Mouse (Mus musculus) spleen, adult 2 months (tissue): ENCODE measurements at regions not wholly inside any gene's neighbourhood (a gene's known extent, or its start where the extent isn't known, plus 50 kb on each side); places are given as distances from the start of the nearest gene placed in this dataset.

Source experiments
- DNase-seq, 2 experiments: peaks; one replicate each; pipeline versions ENCODE4 v3.0.0 to v3.0.0-alpha.2; 2012 to 2021; ENCODE audit warnings: low spot score in 2 of 2, low read depth in 1 of 2
- H3K27ac ChIP-seq: fragments of 200-500 bp; 2 replicates; pipeline ENCODE4 v1.5.1; 2012; ENCODE audit warnings: low read length, inconsistent platforms; ENCODE audit not compliant: insufficient read depth
- H3K27me3 ChIP-seq: fragments of 200-500 bp; 2 replicates; pipeline ENCODE4 v1.6.1; 2012; ENCODE audit warnings: mild to moderate bottlenecking, moderate library complexity, low read length, inconsistent platforms; ENCODE audit not compliant: control insufficient read depth, insufficient read depth
- H3K36me3 ChIP-seq: fragments of 200-500 bp; 2 replicates; pipeline ENCODE4 v1.6.1; 2012; ENCODE audit warnings: mild to moderate bottlenecking, low read length, inconsistent platforms; ENCODE audit not compliant: control insufficient read depth, insufficient read depth
- H3K4me1 ChIP-seq: fragments of 200-500 bp; 2 replicates; pipeline ENCODE4 v1.6.1; 2011; ENCODE audit warnings: inconsistent platforms; ENCODE audit not compliant: control insufficient read depth, insufficient read depth, insufficient read length
- H3K4me3 ChIP-seq: fragments of 200-500 bp; 2 replicates; pipeline ENCODE4 v1.5.1; 2011; ENCODE audit warnings: mild to moderate bottlenecking, inconsistent platforms; ENCODE audit not compliant: insufficient read depth, insufficient read length; ENCODE audit errors: extremely low read depth
- CTCF ChIP-seq: fragments of 200-500 bp; IDR thresholded peaks from 2 replicates; pipeline ENCODE4 v1.5.1; 2011; ENCODE audit warnings: mild to moderate bottlenecking, inconsistent platforms; ENCODE audit not compliant: insufficient read depth, insufficient read length, insufficient replicate concordance; ENCODE audit errors: extremely low read depth
- POLR2A ChIP-seq: fragments of 200-500 bp; IDR thresholded peaks from 2 replicates; pipeline ENCODE4 v1.6.1; 2011; ENCODE audit warnings: low read depth, low read length, inconsistent platforms
- WGBS: fragments of 180-500 bp; shearing (Covaris S2); methylation state at CpG from one replicate; pipeline ENCODE4 v1.1.7; 2018; 5-methylcytosine and 5-hydroxymethylcytosine counted together

DNA sequence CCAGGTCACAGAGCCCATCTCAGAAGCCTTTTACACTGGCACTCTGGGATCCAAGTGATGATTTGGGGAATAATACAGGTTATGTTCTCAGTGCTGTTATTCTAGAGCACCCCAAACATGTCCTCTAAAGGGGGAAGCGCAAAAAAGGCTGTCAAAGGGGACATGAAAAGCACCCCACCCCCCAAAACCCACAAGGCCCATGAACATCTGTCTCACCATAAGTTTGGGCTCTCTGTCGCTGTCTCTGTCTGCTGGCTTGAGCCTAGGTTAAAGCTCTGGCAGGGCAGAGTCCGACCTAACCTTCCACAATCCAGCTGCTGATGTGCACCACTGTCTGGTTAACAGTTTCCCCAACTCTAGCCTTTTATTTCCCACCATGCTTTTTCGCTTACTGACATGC is 241.3 kb upstream of the Tle3 start:
- TF ChIP-seq POLR2A (no peak), CTCF (no peak)
- no peak overlapping the region for H3K4me3 ChIP-seq
- no peaks in the 10 kb centered on the region; the same call in 1 of the 2 replicates for H3K4me1 ChIP-seq
- H3K27me3 ChIP-seq: no peaks in the 10 kb centered on the region
- no peaks in the 10 kb centered on the region for H3K36me3 ChIP-seq
- H3K27ac ChIP-seq: no peak overlapping the region
- no peak for DNase-seq
- 69% methylated on average over 4 of the region's 4 CpGs for WGBS

DNA sequence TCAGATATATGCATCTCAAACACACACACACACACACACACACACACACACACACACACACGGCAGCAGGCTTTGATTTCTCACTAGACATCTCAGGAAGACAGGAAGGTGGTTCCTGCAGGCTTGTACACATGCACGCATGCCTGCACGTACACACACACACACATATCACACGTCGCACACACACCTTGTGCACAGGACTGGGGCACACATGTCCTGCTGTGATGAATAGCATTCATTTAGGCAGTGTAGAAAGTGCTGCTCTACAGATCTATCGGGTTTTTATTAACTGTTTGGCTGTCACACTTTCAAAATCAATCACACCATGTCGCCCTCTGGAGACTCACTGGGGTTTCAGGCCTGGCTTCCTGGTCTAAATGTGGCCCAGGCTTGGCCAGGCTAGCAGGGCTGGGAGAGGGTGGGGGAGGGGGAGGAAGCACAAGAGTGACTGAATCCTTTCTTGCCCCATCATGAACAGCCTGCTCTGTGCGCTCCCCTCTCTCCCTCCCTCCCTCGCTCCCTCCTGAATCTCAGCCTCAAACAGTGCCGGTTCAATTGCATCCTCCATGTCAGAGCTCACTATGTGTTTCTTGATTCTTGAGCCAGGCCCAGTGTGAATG is 236.8 kb upstream of the Tle3 start:
- WGBS: 71% methylated on average over 10 of the region's 10 CpGs

GRCm38 (mm10) chr9:61135917-61136316 is 236.2 kb upstream of the Tle3 start:
- no peaks in the 10 kb centered on the region for H3K36me3 ChIP-seq
- DNase-seq: no peak
- H3K27ac ChIP-seq: no peak overlapping the region
- no peaks in the 10 kb centered on the region for H3K27me3 ChIP-seq
- no peaks in the 10 kb centered on the region; the same call in 1 of the 2 replicates for H3K4me1 ChIP-seq
- TF ChIP-seq CTCF (no peak), POLR2A (no peak)
- 92% methylated on average over 3 of the region's 3 CpGs for WGBS
- H3K4me3 ChIP-seq: no peak overlapping the region

More for the DNA sequence above, 236.8 kb upstream of the Tle3 start:
- DNase-seq: no peak
- no peaks in the 10 kb centered on the region; the same call in 1 of the 2 replicates for H3K4me1 ChIP-seq
- no peak overlapping the region for H3K27ac ChIP-seq
- no peaks in the 10 kb centered on the region for H3K36me3 ChIP-seq
- H3K27me3 ChIP-seq: no peaks in the 10 kb centered on the region
- no peak overlapping the region for H3K4me3 ChIP-seq
- TF ChIP-seq POLR2A (no peak), CTCF (no peak)

DNA sequence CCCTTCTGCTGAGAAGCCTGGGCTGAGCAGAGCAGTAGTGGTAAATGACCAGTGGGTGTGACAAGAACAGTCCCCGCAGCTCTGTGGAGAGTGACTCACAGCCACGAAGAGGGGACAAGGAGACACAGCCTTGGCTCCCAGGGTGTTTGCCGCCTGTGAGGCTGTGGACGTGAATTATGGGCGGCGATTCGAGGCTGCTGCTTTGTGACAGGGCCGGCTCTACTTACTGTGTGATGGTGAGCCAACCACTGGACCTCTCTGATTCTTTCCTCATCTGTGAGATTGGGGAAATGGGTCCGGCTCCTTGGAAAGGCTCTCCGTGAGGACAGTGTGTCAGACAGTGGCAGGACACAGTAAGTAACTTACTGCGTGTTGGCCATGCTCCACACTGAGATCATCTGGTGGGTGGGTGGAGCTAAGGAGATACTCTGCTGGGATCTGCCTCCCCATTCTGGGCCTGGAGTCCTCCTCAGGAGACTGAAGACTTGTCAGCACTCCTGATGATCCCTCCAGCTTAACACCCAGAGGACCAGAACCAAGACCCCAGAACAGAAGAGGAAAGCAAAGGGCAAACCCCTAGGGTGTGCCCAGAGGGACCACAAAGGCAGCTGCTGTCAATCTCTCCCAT is 233.3 kb upstream of the Tle3 start:
- Histone ChIP-seq H3K27ac (no peak overlapping the region), H3K27me3 (no peaks in the 10 kb centered on the region), H3K4me3 (no peak overlapping the region), H3K4me1 (no peaks in the 10 kb centered on the region; the same call in 1 of the 2 replicates), H3K36me3 (no peaks in the 10 kb centered on the region)
- TF ChIP-seq CTCF (no peak), POLR2A (no peak)
- 82% methylated on average over 11 of the region's 11 CpGs for WGBS
- DNase-seq: no peak

DNA sequence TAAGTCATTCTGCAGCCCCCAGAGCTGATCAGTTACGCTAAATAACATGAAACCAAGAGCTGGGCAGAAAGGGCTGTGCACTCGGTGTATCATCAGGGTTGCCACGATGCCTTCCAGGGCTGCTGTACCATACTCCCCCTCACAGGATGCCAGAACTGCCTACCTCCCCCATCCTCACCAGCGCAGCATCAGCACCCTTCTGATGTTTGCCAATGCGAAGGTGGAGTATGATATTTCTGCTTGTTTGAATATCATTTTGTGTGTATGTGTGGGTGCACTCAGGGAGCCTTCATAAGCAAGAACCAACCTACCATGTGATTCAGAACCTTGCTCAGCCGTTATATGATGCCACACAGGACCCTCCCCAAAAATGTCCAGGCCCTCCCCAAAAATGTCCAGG is 229.1 kb upstream of the Tle3 start:
- H3K36me3 ChIP-seq: no peaks in the 10 kb centered on the region
- WGBS: 87% methylated on average over 6 of the region's 6 CpGs
- DNase-seq: no peak
- no peak overlapping the region for H3K4me3 ChIP-seq
- TF ChIP-seq CTCF (no peak), POLR2A (no peak)
- H3K27me3 ChIP-seq: no peaks in the 10 kb centered on the region
- no peak overlapping the region for H3K27ac ChIP-seq
- no peaks in the 10 kb centered on the region; the same call in 1 of the 2 replicates for H3K4me1 ChIP-seq

DNA sequence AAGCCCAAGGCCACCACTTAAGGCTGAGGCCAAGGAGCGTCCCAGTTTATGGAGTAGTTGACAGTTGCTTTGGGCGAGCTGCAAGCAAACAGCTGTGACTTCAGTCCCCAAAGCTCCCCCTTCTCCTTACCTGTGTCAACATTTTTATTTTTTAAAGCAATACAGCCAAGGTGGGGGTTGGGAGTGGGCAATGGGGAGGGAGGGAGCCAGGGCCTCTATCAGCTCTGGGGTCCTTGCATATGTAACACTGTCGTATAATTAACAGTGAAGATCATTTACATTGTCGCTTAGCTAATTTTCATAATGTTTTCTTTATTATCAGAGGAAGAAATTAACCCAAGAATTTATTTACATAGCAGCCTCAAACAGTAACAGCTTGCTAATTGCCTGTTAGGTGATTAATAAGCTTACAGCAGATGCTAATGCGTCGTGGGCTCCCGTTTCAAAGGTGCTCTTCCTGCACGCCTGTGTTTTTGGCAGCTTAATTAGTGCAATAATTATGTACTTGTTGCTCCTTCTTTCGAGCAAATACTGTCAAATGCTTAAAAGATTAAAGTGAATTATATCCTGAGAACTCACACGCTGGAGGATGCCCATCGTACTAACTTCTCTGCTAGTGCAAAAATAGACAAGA is 227.4 kb upstream of the Tle3 start:
- no peak overlapping the region for H3K4me3 ChIP-seq
- WGBS: 89% methylated on average over 11 of the region's 11 CpGs
- H3K27me3 ChIP-seq: no peaks in the 10 kb centered on the region
- TF ChIP-seq POLR2A (no peak), CTCF (no peak)
- no peak overlapping the region for H3K27ac ChIP-seq
- no peaks in the 10 kb centered on the region for H3K4me1 ChIP-seq
- DNase-seq: no peak
- H3K36me3 ChIP-seq: no peaks in the 10 kb centered on the region

DNA sequence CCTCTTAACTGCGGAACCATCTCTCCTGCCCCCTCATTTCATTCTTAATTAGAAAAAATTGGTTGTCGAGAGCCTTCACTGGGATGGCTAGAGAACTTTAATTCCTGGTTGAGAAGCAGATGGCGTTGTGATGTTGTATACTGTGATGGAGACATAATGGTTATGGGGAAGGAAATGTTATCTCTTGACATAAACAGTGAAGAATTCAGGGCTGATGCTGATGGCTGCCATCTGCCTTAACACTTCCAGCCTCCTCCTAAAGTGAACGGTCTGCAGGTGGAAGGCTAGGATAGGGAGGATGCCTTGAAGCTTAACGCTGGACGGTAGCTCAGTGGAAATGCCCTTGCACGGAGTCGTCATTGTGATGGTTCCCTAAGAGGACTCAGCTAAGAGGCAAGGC is 226.4 kb upstream of the Tle3 start:
- Histone ChIP-seq H3K36me3 (no peaks in the 10 kb centered on the region), H3K4me3 (no peak overlapping the region), H3K27me3 (no peaks in the 10 kb centered on the region), H3K27ac (no peak overlapping the region), H3K4me1 (no peaks in the 10 kb centered on the region; the same call in 1 of the 2 replicates)
- no peak for TF ChIP-seq POLR2A
- TF ChIP-seq CTCF: no peak
- no peak for DNase-seq
- WGBS: 92% methylated on average over 8 of the region's 8 CpGs
